Mouse (Mus musculus) lung, adult 2 months (tissue): ENCODE measurements around the gene Sipa1l1.

Source experiments
- CTCF ChIP-seq: fragments of 200-500 bp; IDR thresholded peaks from 2 replicates; pipeline ENCODE4 v1.5.1; 2011; ENCODE audit warnings: mild to moderate bottlenecking, low read length, control low read depth; ENCODE audit not compliant: insufficient read depth
- POLR2A ChIP-seq: fragments of 200-500 bp; IDR thresholded peaks from 2 replicates; pipeline ENCODE4 v1.6.1; 2011; ENCODE audit warnings: low read depth, mild to moderate bottlenecking, control low read depth, low read length, borderline replicate concordance; ENCODE audit errors: extremely low read depth

- TF ChIP-seq CTCF (no peak), POLR2A (no peak)
These were observed 308.7 kb downstream of the Sipa1l1 start for GRCm38 (mm10) chr12:82477826-82478225.
